Mouse (Mus musculus) cerebellum, adult 18-20 months (tissue): ENCODE results near the gene Snx29.
A peak's percentile ranks its signal among the peaks of the same experiment; 100 is the strongest.
"Not testable (repeated sequence)": the region's sequence is repeated elsewhere in the genome, so short reads cannot be mapped to it uniquely, and the experiment has no call there.

ENCODE experiments used
- DNase-seq, 2 experiments: peaks; one replicate each; pipeline ENCODE4 v3.0.0; 2021

Gene Snx29

GRCm38 (mm10) chr16:11418183-11418588 is 95.5 kb downstream of the Snx29 start:
- DNase-seq, result peak; percentile 32 to 70

GRCm38 (mm10) chr16:11420311-11421080 is 97.8 kb downstream of the Snx29 start:
- DNase-seq, result no peak

DNA sequence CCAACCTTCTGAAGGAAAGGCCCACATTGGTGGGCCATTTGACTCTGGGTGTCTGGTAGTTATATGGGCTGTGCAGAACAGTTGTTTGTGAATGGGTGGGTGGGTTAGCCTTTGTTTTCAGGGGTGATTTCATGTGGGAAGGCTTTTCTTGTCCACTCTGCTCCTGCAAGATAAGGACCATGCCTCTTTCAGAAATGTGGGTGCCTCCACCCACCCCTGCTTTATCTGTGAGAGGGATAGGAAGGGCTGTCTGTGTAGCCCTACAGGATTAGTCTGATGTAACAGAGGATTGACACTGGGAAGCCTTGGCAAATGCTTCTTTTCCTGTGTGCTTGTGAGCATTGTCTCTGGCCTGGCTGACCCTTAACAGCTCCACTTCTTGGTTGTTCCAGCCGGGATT is 99.5 kb downstream of the Snx29 start:
- DNase-seq, result no peak

DNA sequence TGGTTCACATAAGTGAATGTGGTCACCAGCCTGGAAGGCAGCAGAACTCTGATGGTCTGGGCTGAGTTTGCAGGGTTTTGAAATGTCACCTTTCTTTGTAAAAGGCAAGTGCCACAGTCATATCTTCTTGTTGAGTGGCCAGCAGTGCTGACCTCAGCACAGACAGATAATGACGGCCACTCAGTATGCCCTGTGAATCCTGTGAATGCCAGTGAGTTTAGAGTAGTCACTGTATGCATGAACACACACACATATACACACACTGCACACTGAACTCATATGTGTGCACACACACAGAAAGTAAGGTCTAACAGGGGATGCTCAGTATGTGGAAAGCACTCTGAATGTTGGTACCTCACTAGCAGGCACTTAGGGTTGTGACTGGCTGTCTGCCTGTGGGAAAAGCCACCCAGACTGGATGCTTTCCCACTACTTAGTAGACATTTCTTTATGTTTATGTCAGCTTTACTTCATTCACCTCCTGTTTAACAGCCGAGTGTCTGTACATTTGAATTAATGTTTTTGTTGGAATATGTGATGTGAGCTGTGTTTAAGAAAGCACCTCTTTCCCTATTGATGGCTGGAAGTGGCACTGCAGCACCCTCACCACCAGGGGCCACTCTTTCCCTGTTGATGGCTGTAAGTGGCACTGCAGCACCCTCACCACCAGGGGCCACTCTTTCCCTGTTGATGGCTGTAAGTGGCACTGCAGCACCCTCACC is 100.3 kb downstream of the Snx29 start:
- no peak for DNase-seq

DNA sequence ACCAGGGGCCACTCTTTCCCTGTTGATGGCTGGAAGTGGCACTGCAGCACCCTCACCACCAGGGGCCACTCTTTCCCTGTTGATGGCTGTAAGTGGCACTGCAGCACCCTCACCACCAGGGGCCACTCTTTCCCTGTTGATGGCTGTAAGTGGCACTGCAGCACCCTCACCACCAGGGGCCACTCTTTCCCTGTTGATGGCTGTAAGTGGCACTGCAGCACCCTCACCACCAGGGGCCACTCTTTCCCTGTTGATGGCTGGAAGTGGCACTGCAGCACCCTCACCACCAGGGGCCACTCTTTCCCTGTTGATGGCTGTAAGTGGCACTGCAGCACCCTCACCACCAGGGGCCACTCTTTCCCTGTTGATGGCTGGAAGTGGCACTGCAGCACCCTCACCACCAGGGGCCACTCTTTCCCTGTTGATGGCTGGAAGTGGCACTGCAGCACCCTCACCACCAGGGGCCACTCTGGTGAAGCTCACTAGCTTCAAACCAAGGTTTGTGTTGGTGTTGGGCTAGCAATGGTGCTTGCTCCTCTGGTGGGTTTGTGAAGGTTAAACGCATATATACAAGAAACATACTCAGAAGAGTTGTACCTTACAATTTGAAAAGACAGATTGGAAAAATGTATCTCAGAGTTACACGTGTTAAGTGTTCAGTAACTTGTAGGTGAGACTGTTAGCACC is 101.0 kb downstream of the Snx29 start:
- DNase-seq, result peak; percentile 28 to 44

DNA sequence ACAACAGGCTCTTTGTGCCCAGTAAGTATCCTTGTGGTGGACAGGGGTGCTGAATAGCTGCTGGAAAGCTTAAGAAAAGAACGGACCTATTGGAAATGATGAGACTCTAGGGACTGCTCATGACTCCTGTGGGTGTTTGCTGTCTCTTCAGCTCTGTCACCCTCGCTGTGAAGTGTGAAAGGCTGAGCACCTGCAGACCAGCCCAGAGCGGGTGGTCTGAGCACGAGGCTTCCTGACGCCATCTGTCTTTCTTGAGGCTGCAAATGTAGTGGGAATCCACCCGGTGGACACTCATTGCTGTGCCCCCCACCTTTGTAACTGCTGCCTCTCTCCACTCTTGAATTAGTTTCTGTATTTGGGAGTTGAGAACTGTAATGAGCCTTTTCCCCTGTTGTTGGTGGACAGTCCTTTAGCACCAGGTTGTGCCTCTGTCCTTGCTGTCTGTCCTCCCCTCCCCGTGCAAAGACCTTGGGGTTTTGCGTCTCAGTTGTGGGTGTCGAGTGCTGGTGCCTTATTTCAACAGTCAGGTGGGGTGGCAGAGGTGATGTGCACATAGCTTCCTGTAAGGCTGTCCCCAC is 101.9 kb downstream of the Snx29 start:
- DNase-seq, result no peak

DNA sequence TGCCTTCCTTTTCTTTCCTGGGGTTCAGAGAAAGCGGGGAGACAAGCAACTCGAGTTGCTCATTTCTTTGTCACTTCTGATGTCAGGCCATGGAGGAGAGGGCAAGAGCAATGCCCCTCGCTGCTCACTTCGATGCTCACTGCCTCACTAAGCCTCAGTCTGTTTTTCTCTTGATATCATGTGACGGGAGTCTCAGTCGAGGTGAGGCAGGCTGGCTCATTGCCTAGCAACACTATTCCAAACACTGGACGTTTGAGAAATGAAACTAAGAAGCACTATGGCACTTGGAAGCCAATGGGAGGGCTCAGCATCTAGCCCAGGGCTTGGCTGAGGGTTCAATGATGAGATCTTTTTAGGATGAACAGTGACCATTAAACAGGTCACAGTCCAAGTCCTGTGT is 102.6 kb downstream of the Snx29 start:
- no peak for DNase-seq

DNA sequence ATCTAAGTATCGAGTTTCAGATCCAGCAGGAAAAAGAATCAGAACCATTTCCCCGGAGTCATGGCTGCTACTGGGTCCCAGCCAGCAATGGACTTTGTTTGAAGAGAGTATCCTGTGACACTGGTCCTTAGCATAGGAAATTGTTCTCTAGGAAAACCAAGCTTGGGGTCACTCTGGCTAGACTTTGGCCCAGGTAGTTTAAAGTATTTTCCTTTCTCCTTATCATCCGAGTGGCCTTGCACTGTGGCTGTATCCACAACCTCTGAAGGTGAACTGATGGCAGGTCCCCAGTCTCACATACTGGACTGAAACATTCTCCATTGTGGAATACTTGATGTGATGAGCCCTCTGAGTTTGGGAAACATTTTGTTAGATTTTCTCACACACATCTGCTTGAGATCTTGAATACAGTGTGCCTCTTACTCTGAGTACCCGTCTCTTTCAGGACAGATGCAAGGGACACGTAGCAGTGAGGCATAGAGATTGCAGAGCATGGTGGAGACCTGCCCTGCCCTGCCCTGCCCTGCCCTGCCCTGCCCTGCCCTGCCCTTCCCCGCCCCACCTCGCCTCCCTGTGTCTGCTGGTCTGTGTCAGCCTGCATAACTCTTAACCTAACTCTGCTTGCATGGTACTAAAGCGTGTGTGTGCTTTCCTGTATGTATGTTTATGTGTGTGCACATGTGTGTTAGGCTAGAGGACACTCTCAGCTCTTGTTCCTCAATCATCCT is 104.3 kb downstream of the Snx29 start:
- DNase-seq, result no peak

GRCm38 (mm10) chr16:11429784-11430183 is 107.1 kb downstream of the Snx29 start:
- no peak for DNase-seq

DNA sequence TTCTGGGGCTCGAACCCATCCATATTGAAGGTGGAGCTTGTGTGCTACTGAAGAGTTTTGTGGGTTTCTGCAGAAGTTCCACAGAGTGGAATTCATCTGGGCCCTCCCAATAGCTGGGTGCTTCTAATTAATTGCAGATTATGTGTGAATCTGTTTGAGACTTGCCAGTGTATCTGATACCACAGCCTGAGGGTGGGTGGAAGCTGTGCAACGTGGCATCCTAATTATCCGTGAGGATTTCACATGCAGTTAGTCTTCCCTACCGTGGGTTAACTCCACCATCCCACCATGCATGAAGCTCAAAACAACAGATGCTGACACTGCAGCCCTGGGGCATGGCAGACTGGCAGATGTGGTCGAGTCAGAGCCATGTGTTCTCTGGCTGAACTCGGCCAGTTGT is 107.8 kb downstream of the Snx29 start:
- no peak for DNase-seq

DNA sequence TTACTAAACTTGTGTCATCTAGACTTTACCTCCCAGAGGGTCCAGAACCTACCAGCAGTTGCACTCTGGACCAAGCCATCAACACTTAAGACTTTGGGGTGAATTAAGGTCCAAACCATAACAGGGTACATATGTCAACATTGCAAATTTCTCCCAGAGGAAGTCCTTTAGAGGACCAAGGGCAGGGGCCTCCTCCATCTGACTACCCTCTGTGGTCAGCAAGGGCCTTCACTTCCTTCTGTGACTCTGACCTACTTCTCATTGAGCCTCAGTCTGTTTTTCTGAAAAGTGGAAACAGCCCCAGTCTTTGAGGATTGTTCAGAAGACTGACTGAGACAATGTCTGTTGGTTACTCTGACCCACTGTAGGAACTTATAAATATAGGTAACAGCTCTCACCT is 111.1 kb downstream of the Snx29 start:
- DNase-seq, result no peak

DNA sequence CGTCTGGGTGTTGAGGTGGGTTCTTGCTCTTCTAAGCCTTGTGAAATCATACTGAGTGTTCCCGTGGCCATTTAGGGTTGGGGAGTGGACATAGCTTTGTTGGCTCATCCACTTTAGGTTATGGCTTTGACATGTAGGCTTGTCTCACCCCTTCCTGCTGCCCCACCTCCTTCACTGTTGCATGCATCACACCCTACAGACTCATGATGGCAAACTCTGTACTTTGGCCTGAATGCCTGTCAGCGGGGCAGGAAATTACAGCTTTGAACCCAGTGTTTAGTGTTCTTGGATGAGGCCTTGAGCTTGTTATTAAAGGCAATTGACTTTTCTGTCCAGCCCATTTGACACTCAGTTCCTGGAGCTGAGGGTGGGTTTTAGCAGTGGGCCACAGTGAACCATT is 114.9 kb downstream of the Snx29 start:
- no peak for DNase-seq

GRCm38 (mm10) chr16:11439417-11439816 is 116.7 kb downstream of the Snx29 start:
- DNase-seq, result no peak

DNA sequence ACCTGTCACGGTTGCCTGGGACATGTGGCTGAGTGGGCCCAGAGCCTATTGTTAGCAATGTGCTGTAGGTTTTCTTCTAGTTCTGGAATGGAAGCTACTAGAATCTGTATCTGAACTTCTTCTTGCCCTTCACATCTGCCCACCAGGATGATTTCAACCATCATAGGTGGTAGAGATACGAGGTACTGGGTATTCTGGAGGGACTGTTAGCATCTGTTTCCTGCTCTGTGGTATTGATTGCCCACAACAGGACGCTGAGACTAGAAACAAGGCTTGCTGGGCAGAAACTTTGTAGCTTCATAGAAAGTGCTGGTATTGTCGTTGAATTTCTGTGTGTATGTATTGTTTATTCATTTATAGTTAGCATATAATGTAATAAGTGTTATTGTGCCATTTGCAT is 118.9 kb downstream of the Snx29 start:
- DNase-seq, result no peak

GRCm38 (mm10) chr16:11442534-11442933 is 119.8 kb downstream of the Snx29 start:
- no peak for DNase-seq

DNA sequence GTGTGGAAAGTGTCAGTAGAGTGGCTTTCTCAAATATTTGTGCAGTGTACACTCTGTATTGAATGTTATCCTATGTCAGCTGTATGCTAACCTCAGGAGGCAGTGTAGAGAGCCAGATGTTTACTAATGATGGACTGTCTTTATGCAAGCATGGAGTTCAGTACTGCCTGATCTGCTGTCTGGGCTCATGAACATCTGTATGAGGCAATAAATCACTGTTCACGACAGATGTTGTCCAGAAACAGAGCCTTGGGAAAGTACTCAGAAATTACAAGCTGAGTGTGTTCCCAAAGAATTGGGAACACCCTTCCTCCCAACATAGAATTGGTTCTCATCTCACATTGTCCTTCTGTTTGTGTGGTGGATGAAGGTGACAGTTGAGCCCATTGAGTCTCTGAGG is 121.9 kb downstream of the Snx29 start:
- no peak for DNase-seq

GRCm38 (mm10) chr16:11446977-11447376 is 124.3 kb downstream of the Snx29 start:
- no peak for DNase-seq

DNA sequence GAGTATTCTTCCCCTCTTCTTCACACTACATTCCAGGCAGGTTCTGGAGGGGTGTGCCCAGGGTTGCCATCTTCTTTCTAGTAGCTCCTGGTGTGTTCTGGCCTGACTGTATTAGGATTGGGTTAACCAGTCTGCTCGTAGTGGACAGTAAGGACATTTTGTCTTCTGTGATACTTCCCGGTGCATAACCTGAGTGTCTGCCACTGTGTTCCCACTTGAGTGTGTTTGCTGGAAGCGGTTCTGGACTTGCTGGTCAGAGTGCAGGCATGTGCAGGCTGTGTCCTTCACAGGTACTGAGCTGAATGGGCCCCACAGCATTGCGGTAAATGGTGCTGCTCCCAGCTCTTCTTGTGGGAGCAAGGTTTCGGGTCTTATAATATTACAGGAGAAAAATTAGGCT is 125.2 kb downstream of the Snx29 start:
- no peak for DNase-seq

DNA sequence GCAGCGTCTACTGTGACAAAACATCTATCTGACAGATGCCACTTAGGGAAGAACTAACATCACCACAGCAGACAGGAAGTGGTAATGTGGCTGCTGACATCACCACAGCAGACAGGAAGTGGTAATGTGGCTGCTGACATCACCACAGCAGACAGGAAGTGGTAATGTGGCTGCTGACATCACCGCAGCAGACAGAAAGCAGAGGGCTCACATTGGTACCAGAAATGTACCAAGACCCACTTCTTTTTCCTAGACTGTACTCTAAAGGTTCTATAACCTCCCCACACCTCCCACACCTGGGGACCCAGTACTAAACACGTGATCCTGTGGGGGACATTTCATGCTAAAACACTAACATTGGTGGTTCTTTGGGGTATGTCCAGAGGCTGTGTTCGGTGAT is 126.0 kb downstream of the Snx29 start:
- not testable (repeated sequence) for DNase-seq

GRCm38 (mm10) chr16:11449344-11449743 is 126.6 kb downstream of the Snx29 start:
- DNase-seq, result no peak

DNA sequence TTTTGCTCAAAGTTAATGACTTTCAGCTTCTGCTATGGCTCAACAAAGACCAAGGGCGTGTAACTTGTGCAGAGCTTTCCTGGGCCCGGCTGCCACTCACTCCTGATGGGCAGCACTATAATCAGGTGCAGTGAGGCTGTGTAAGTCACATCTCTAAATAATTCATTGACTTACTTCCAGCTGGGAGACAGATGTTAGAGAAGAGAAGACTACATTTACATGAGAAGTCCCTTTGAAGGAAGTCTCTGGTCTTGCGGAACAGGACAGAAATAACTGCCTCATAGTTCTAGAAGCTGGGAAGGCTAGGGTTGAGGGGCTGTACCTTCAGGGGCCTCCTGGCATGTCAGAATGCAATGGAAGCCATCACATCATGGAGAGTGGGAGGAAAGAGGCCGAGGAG is 127.9 kb downstream of the Snx29 start:
- DNase-seq, result no peak

DNA sequence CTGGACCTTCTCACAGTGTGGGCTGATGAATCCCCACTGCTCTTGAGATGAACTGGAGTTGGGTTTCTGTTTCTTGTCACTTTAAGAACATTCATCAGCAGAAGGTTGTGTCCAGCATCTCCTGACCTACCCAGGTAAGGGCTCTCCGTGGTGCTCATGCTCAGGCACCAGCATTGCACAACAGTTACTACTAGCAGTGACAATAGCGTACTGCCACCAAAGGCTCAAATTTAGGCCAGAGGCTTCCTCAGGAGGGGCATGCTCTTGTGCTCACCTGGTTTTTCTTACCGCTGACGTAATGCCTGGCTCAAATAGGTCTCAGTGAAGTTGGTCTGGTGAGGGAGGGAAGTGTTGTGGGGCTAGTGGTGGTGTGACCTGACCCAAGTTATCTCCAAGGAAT is 132.2 kb downstream of the Snx29 start:
- no peak for DNase-seq
